Mouse (Mus musculus): ENCODE results near the gene Zfp142. TPM values are rescaled to one million over a fixed set of nuclear protein-coding genes. Genes with fewer than 3 reads are reported as not detected.

The Zfp142 gene
- total RNA-seq, 2 experiments from 2014 or later = 6.2 to 14.5 TPM

GRCm38 (mm10) chr1:74524746-74525145 is 63.3 kb downstream of the Zfp142 start:
- no peak for ATAC-seq (ENCODE audit: poor library complexity, severe bottlenecking)

GRCm38 (mm10) chr1:74519875-74520274 is 68.2 kb downstream of the Zfp142 start:
- no peak for ATAC-seq (ENCODE audit: poor library complexity, severe bottlenecking)

Other genes with a start within 250 kb of the Zfp142 start
- 0.07 TPM in 1 of 2 replicates, not detected in the other for gene Catip, start 226.1 kb downstream of the Zfp142 start, total RNA-seq (2015)
- gene Catip, start 226.1 kb downstream of the Zfp142 start, total RNA-seq (2017) = 0.26 TPM in 1 of 2 replicates, not detected in the other
- 54.7 and 60.8 TPM in 2 replicates for gene Slc11a1, start 213.1 kb downstream of the Zfp142 start, total RNA-seq (2015)
- 46.2 and 48.1 TPM in 2 replicates for gene Slc11a1, start 213.1 kb downstream of the Zfp142 start, total RNA-seq (2017)
- gene Ctdsp1, start 196.7 kb downstream of the Zfp142 start, total RNA-seq (2015) = 130 and 145 TPM in 2 replicates
- gene Ctdsp1, start 196.7 kb downstream of the Zfp142 start, total RNA-seq (2017) = 53.2 and 61.1 TPM in 2 replicates
- not detected in 2 replicates for gene Vil1, start 178.9 kb downstream of the Zfp142 start, total RNA-seq (2015)
- not detected in 2 replicates for gene Vil1, start 178.9 kb downstream of the Zfp142 start, total RNA-seq (2017)
- 36.8 and 40.0 TPM in 2 replicates for gene Cnot9, start 82.2 kb downstream of the Zfp142 start, total RNA-seq (2015)
- 58.0 and 71.2 TPM in 2 replicates for gene Cnot9, start 82.2 kb downstream of the Zfp142 start, total RNA-seq (2017)
- gene Plcd4, start 45.4 kb downstream of the Zfp142 start, total RNA-seq (2015) = not detected in 2 replicates
- not detected in 2 replicates for gene Plcd4, start 45.4 kb downstream of the Zfp142 start, total RNA-seq (2017)
- 14.7 and 18.0 TPM in 2 replicates for gene Usp37, start 44.0 kb downstream of the Zfp142 start, total RNA-seq (2015)
- 23.0 and 26.4 TPM in 2 replicates for gene Usp37, start 44.0 kb downstream of the Zfp142 start, total RNA-seq (2017)
- 9.8 and 9.9 TPM in 2 replicates for gene Bcs1l, start within 50 bp of the Zfp142 start, total RNA-seq (2015)
- gene Bcs1l, start within 50 bp of the Zfp142 start, total RNA-seq (2017) = 8.3 and 10.9 TPM in 2 replicates
- gene Rnf25, start 13.2 kb upstream of the Zfp142 start, total RNA-seq (2015) = 24.5 and 27.6 TPM in 2 replicates
- gene Rnf25, start 13.2 kb upstream of the Zfp142 start, total RNA-seq (2017) = 38.1 and 41.3 TPM in 2 replicates
- gene Stk36, start 13.2 kb upstream of the Zfp142 start, total RNA-seq (2015) = 1.8 TPM in 1 of 2 replicates, not detected in the other
- not detected in 2 replicates for gene Stk36, start 13.2 kb upstream of the Zfp142 start, total RNA-seq (2017)
- 9.3 and 10.1 TPM in 2 replicates for gene Ttll4, start 73.5 kb upstream of the Zfp142 start, total RNA-seq (2015)
- gene Ttll4, start 73.5 kb upstream of the Zfp142 start, total RNA-seq (2017) = 9.4 and 12.2 TPM in 2 replicates
- gene Cyp27a1, start 125.3 kb upstream of the Zfp142 start, total RNA-seq (2015) = 73.8 and 76.6 TPM in 2 replicates
- gene Cyp27a1, start 125.3 kb upstream of the Zfp142 start, total RNA-seq (2017) = 72.2 and 76.2 TPM in 2 replicates
- gene Prkag3, start 161.0 kb upstream of the Zfp142 start, total RNA-seq (2015) = not detected in 2 replicates
- not detected in 2 replicates for gene Prkag3, start 161.0 kb upstream of the Zfp142 start, total RNA-seq (2017)
- gene Wnt6, start 183.6 kb upstream of the Zfp142 start, total RNA-seq (2015) = 0.11 and 0.14 TPM in 2 replicates
- 0.55 and 1.1 TPM in 2 replicates for gene Wnt6, start 183.6 kb upstream of the Zfp142 start, total RNA-seq (2017)
- not detected in 2 replicates for gene Wnt10a, start 203.3 kb upstream of the Zfp142 start, total RNA-seq (2015)
- not detected in 2 replicates for gene Wnt10a, start 203.3 kb upstream of the Zfp142 start, total RNA-seq (2017)